Mouse (Mus musculus): Measurements from ENCODE around the gene Def6. TPM values are rescaled to one million over a fixed set of nuclear protein-coding genes. Genes with fewer than 3 reads are reported as not detected.
A peak's percentile ranks its signal among the peaks of the same experiment; 100 is the strongest.

Def6 gene
- polyA plus RNA-seq, 1 experiment from 2014 or later, result 11.4 TPM

DNA sequence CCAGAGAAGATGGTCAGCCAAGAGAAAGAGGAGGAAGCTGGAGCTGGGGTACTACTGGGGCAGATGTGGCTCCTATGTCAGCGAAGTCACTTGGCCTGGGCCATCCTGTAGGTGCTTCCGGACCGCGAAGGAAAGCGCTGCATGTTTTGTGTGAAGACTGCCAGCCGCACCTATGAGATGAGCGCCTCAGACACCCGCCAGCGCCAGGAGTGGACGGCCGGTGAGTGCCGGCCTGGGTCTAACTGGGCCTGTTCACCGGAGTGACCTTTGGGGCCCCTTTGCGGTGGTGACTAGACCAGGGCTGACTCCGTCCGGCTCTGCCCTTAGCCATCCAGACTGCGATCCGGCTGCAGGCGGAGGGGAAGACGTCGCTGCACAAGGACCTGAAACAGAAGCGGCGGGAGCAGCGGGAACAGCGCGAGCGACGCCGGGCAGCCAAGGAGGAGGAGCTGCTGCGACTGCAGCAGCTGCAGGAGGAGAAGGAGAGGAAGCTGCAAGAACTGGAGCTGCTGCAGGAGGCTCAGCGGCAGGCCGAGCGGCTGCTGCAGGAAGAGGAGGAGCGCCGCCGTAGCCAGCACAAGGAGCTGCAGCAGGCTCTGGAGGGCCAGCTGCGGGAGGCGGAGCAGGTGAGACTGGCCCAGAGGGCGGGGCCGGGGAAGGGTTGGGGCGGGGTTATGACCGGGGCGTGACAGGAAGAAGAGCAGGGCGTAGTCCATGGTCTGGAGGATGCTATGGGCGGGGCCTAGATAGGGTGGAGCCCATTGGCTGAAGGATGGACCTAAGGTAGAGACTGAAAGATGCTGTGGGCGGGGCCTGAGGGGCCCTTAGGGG is 16.2 kb downstream of the Def6 start:
- no peaks in the 10 kb centered on the region for H3K4me1 ChIP-seq (replicated peaks; ENCODE audit: control insufficient read depth, insufficient read depth)
- H3K9me3 ChIP-seq (ENCODE audit: control insufficient read depth, low read length), result no peaks in the 10 kb centered on the region
- no peaks in the 10 kb centered on the region for H3K27me3 ChIP-seq (ENCODE audit: control insufficient read depth, insufficient read depth, low read length)
- ATAC-seq (ENCODE audit: low FRiP score, low TSS enrichment), result peak; percentile 91
- H3K4me3 ChIP-seq (ENCODE audit: low read depth, low read length), result peak overlapping the region; percentile 48
- peak overlapping the region; percentile 87 for H3K4me2 ChIP-seq (replicated peaks; ENCODE audit: low read depth)
- DNase-seq (ENCODE audit: low spot score), result peak; percentile 97
- H3K27ac ChIP-seq (replicated peaks), result peak overlapping the region; percentile 88
- H3K36me3 ChIP-seq (ENCODE audit: control insufficient read depth, insufficient read depth, low read length), result peaks cover 4% of the 10 kb centered on the region; the same call in 1 of the 2 replicates
- peak overlapping the region; percentile 67 for H3K9ac ChIP-seq (ENCODE audit: low read length)
- TF ChIP-seq CTCF (IDR thresholded peaks at IDR 0.05; ENCODE audit: low read depth) (peak; percentile 51), EP300 (optimal IDR thresholded peaks at IDR 0.05) (no peak)
- WGBS, result 1% methylated on average over 43 of the region's 46 CpGs

DNA sequence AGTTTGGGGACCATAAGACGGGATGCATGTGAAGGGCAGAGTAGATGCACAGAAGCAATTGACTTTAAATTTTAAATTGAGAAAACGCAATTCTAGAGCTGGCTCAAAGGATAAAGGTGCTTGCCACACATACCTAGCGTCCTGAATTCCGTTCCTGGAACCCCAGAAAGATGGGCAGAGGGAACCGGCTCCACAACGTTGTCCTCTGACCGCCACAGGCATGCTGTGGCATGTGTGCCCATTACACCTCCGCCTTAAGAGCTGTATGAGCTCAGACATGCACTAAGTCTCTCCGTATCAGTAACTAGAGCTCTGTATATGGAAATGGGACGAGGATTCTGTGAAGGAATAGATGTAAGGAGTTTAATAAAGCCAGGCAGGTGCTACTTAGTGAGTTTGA is 17.0 kb downstream of the Def6 start:
- H3K4me1 ChIP-seq (replicated peaks; ENCODE audit: control insufficient read depth, insufficient read depth), result no peaks in the 10 kb centered on the region
- H3K4me2 ChIP-seq (replicated peaks; ENCODE audit: low read depth), result no peak overlapping the region
- WGBS, result 75% methylated on average over 10 of the region's 10 CpGs
- H3K27ac ChIP-seq (replicated peaks), result peak overlapping the region; percentile 88
- TF ChIP-seq CTCF (IDR thresholded peaks at IDR 0.05; ENCODE audit: low read depth) (no peak), EP300 (optimal IDR thresholded peaks at IDR 0.05) (no peak)
- no peak overlapping the region for H3K4me3 ChIP-seq (ENCODE audit: low read depth, low read length)
- H3K27me3 ChIP-seq (ENCODE audit: control insufficient read depth, insufficient read depth, low read length), result no peaks in the 10 kb centered on the region
- no peak for ATAC-seq (ENCODE audit: low FRiP score, low TSS enrichment)
- H3K9me3 ChIP-seq (ENCODE audit: control insufficient read depth, low read length), result no peaks in the 10 kb centered on the region
- no peak overlapping the region for H3K9ac ChIP-seq (ENCODE audit: low read length)
- DNase-seq (ENCODE audit: low spot score), result no peak
- H3K36me3 ChIP-seq (ENCODE audit: control insufficient read depth, insufficient read depth, low read length), result peaks cover 4% of the 10 kb centered on the region; the same call in 1 of the 2 replicates

DNA sequence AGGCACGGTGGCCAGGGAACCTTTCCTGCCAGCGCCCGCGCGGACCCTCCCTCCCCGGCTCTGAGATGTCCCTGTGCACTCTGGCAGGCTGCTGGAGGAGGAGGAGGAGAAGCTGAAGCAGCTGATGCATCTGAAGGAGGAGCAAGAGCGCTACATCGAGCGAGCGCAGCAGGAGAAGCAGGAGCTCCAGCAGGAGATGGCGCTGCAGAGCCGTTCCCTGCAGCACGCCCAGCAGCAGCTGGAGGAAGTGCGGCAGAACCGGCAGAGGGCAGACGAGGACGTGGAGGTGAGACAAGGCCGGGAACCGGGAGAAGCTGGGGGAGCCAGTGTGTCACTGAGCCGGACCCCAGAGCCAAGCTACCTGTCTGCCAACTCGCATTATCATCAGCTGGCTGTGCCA is 18.4 kb downstream of the Def6 start:
- Histone ChIP-seq H3K27ac (replicated peaks) (0 out of 2 replicates have a peak overlapping the region, but pooled peaks have one; percentile 20), H3K9ac (ENCODE audit: low read length) (peak overlapping the region; percentile 35; the same call in 1 of the 2 replicates)

DNA sequence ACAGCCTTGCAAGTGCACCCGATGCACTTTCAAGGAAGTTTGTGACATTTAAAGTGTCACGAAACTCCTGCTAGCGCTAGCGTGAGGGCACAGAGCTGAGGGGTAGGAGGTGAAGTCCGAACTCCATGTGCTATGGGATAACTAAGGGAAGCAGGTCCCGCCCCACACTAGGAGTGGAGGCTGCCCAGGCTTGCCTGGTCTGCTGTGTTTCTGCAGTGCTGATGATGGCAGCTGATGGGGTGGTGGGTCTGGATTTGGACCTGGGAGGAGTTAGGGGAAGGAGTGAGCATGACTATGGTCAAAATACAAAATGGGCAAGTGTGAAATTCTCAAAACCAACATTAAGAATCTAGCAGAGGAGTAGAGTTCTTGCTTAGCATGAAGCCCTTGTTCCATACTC is 22.9 kb downstream of the Def6 start:
- WGBS, result 60% methylated on average over 6 of the region's 6 CpGs
- Histone ChIP-seq H3K4me1 (replicated peaks; ENCODE audit: control insufficient read depth, insufficient read depth) (0 out of 2 replicates have a peak, but pooled peaks cover 2% of the 10 kb centered on the region), H3K4me2 (replicated peaks; ENCODE audit: low read depth) (no peak overlapping the region), H3K9me3 (ENCODE audit: control insufficient read depth, low read length) (no peaks in the 10 kb centered on the region), H3K4me3 (ENCODE audit: low read depth, low read length) (no peak overlapping the region), H3K27me3 (ENCODE audit: control insufficient read depth, insufficient read depth, low read length) (no peaks in the 10 kb centered on the region), H3K27ac (replicated peaks) (0 out of 2 replicates have a peak overlapping the region, but pooled peaks have one; percentile 30), H3K36me3 (ENCODE audit: control insufficient read depth, insufficient read depth, low read length) (peaks cover 4% of the 10 kb centered on the region; the same call in 1 of the 2 replicates), H3K9ac (ENCODE audit: low read length) (no peak overlapping the region)
- DNase-seq (ENCODE audit: low spot score) (no peak), ATAC-seq (ENCODE audit: low FRiP score, low TSS enrichment) (no peak)
- TF ChIP-seq CTCF (IDR thresholded peaks at IDR 0.05; ENCODE audit: low read depth) (no peak), EP300 (optimal IDR thresholded peaks at IDR 0.05) (no peak)

More for the DNA sequence above, 18.4 kb downstream of the Def6 start:
- Histone ChIP-seq H3K27me3 (ENCODE audit: control insufficient read depth, insufficient read depth, low read length) (no peaks in the 10 kb centered on the region), H3K36me3 (ENCODE audit: control insufficient read depth, insufficient read depth, low read length) (peaks cover 4% of the 10 kb centered on the region; the same call in 1 of the 2 replicates), H3K4me3 (ENCODE audit: low read depth, low read length) (no peak overlapping the region), H3K4me2 (replicated peaks; ENCODE audit: low read depth) (peak overlapping the region; percentile 46), H3K4me1 (replicated peaks; ENCODE audit: control insufficient read depth, insufficient read depth) (no peaks in the 10 kb centered on the region), H3K9me3 (ENCODE audit: control insufficient read depth, low read length) (no peaks in the 10 kb centered on the region)
- DNase-seq (ENCODE audit: low spot score), result peak; percentile 96
- 1% methylated on average over 21 of the region's 21 CpGs for WGBS
- TF ChIP-seq EP300 (optimal IDR thresholded peaks at IDR 0.05) (no peak), CTCF (IDR thresholded peaks at IDR 0.05; ENCODE audit: low read depth) (peak; percentile 100)
- ATAC-seq (ENCODE audit: low FRiP score, low TSS enrichment), result peak; percentile 70

DNA sequence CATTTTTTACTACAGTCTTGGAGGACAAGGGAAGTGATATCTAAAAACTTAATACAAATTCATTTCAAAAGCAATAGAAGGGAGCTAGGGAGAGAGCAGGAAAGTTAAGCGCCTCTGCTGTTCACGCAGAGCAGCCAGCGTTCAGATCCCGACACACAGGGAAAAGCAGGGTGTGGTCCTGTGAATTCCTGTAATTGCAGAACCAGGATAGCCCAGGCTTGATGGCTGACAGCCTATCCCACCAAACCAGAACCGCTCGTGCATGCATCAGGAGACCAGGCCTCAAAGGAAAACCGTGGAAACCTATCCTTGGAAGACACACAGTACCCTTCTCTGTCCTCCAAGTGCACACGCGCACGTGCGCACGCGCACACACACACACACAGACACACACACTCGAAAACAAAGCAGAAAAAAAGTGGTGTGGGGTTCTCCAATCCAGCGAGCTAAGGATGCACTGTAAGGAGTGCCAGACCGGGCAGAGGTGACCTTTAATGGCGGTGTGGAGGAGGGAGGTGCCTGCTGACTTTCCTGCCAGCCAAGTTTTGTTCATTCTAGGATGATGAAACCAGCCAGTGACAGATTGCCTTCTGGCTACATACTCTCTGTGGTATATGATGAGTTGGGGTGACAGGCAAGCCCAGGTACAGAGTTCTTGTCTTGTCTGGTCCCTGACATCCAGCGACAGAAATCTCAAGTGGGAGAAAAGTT is 23.6 kb downstream of the Def6 start:
- DNase-seq (ENCODE audit: low spot score) (no peak), ATAC-seq (ENCODE audit: low FRiP score, low TSS enrichment) (no peak)
- Histone ChIP-seq H3K4me3 (ENCODE audit: low read depth, low read length) (no peak overlapping the region), H3K9me3 (ENCODE audit: control insufficient read depth, low read length) (no peaks in the 10 kb centered on the region), H3K4me2 (replicated peaks; ENCODE audit: low read depth) (no peak overlapping the region), H3K27me3 (ENCODE audit: control insufficient read depth, insufficient read depth, low read length) (no peaks in the 10 kb centered on the region), H3K27ac (replicated peaks) (no peak overlapping the region; the same call in 1 of the 2 replicates), H3K9ac (ENCODE audit: low read length) (no peak overlapping the region), H3K36me3 (ENCODE audit: control insufficient read depth, insufficient read depth, low read length) (peaks cover 4% of the 10 kb centered on the region; the same call in 1 of the 2 replicates), H3K4me1 (replicated peaks; ENCODE audit: control insufficient read depth, insufficient read depth) (0 out of 2 replicates have a peak, but pooled peaks cover 2% of the 10 kb centered on the region)
- TF ChIP-seq CTCF (IDR thresholded peaks at IDR 0.05; ENCODE audit: low read depth), result no peak
- no peak for TF ChIP-seq EP300 (optimal IDR thresholded peaks at IDR 0.05)
- 78% methylated on average over 18 of the region's 18 CpGs for WGBS
